Mouse (Mus musculus): ENCODE data around the gene Lrmda. TPM values are rescaled to one million over a fixed set of nuclear protein-coding genes. Genes with fewer than 3 reads are reported as not detected.

Lrmda gene
- polyA plus RNA-seq, 1 experiment: 20.1 TPM

DNA sequence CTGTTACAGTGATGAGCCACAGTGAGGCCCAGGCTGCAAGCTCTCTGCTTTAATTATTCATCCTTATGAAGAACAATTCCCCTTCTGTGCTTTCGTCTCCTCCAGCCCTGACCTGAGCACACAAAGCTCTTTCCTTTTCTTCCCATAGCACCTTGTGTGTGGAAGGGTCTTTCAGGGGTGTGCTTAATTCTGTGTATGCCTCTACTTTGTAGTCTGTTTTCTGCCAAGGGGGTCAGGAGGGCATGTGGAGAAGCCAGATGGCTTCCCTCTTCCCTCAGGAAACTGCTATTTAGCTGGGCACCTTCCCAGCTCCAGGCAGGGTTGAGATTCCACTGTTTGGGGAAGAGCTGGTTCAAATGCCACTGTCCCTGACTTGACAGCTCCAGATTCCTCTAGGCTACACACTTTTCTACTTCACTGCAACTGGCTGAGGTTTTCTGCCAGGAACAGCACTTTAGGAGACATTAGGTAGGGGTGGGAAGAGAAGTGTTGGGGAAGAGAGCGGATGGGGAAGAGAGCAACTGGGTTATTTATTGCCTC, 995.3 kb downstream of the Lrmda start:
- no peak for TF ChIP-seq CTCF (IDR thresholded peaks at IDR 0.05; ENCODE audit: low read depth, low read length)
- TF ChIP-seq POLR2A (IDR thresholded peaks at IDR 0.05; ENCODE audit: borderline replicate concordance, low read depth, low read length): no peak

DNA sequence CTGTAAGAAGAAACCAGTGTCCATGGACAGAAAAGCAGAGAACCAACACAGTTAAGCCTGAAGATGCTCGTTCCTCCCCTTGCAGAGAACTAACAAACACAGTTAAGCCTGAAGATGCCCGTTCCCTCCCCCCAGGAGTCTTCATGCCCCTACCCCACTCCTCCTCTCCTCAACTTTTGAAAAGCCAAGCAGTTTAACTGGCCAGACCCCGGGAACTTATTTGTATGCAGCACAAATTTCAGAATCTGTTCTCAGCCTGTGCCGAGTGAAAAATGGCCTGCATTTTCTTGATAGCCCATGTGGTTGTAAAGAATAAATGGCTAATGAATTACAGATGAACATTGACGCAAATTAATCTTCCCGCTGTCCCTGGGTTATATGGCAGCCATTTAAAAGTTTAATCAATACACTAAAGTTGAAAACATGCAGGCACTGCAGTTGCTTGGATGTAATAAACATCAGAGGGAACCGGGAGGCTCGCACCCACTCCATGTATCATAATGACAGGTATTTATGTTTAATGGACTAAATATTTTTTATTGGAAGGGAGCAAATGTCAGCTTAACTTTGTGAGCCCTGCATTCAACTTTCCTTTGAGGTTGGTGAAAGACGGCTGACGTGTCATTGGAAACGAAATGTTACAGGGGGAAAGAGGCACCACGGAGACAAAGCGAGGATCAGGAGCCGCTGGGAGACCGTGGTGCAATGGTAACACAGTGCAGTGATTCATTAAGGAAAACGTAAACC, 996.0 kb downstream of the Lrmda start:
- Histone ChIP-seq H3K4me1 (ENCODE audit: control insufficient read depth, insufficient read depth, low read length) (no peaks in the 10 kb centered on the region), H3K4me3 (ENCODE audit: insufficient read depth, low read length) (no peak overlapping the region), H3K27ac (ENCODE audit: insufficient read depth, low read depth, low read length) (no peak overlapping the region)
- TF ChIP-seq CTCF (IDR thresholded peaks at IDR 0.05; ENCODE audit: low read depth, low read length): no peak
- TF ChIP-seq POLR2A (IDR thresholded peaks at IDR 0.05; ENCODE audit: borderline replicate concordance, low read depth, low read length): no peak

More for the DNA sequence above, 995.3 kb downstream of the Lrmda start:
- Histone ChIP-seq H3K4me3 (ENCODE audit: insufficient read depth, low read length) (no peak overlapping the region), H3K27ac (ENCODE audit: insufficient read depth, low read depth, low read length) (no peak overlapping the region), H3K4me1 (ENCODE audit: control insufficient read depth, insufficient read depth, low read length) (no peaks in the 10 kb centered on the region)

DNA sequence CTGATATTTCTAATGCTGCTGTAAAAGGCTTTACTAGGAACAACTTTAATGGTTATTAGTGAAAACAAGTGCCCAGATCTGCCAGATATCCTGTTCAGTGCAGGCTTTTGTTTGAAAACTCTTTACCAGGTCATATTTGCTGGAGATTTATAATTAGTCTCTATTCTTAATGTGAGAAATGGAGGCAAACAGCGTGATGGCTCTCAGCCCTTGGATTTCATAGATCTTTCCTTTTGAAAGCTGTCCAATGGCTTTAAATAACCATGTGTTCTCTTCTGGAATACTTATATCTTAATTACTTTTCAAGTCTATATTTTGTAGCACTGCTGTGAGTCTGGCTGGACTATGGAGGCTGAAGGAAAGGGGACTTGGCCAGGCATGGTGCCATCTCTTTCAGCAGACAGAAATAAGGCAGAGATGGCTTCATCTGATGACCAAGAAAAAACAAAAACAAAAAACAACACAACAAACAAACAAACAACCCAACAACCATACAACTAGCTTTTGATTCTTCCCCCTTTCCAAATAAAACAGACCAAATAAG, 996.6 kb downstream of the Lrmda start:
- Histone ChIP-seq H3K4me3 (ENCODE audit: insufficient read depth, low read length) (no peak overlapping the region), H3K4me1 (ENCODE audit: control insufficient read depth, insufficient read depth, low read length) (no peaks in the 10 kb centered on the region), H3K27ac (ENCODE audit: insufficient read depth, low read depth, low read length) (no peak overlapping the region)
- no peak for TF ChIP-seq CTCF (IDR thresholded peaks at IDR 0.05; ENCODE audit: low read depth, low read length)
- no peak for TF ChIP-seq POLR2A (IDR thresholded peaks at IDR 0.05; ENCODE audit: borderline replicate concordance, low read depth, low read length)

DNA sequence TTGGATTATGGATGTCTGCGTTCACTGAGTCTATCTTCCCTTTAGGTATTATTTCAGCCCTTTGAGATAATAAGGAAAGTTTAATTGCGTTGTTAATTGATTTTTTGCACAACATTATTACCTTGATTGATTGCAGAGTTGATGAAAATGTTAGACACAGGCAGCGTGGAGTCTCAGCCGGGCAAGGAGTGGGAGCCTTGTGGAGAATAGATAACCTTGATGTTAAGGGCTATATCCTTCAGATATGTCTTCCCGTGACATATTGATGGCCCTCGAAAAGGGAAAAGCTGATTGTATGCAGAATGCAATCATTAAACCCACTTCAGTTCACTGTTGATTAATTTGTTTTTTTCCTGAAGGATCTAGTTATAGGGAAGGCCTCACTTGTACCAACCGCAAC, 1021.5 kb downstream of the Lrmda start:
- Histone ChIP-seq H3K4me1 (ENCODE audit: control insufficient read depth, insufficient read depth, low read length) (no peaks in the 10 kb centered on the region), H3K27ac (ENCODE audit: insufficient read depth, low read depth, low read length) (no peak overlapping the region), H3K4me3 (ENCODE audit: insufficient read depth, low read length) (no peak overlapping the region)
- TF ChIP-seq CTCF (IDR thresholded peaks at IDR 0.05; ENCODE audit: low read depth, low read length): no peak

DNA sequence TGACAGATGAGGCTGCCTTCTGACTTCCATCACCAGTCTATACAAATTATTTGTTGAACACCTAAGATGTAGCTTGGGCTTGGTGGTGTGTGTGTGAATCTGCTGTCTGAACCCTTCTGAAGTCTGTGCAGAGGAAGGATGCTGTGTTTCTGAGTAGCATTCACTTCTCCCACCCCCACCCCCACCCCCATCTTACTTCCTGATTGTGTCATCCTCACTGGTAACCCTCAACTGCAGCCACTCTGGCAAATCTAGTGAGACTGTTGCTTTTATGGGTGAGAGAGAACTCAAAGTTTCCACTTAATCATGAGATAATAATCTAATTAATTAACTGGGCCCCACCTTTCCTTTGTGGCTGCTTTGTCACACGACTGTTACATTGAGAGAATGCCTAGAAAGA, 1025.8 kb downstream of the Lrmda start:
- Histone ChIP-seq H3K4me3 (ENCODE audit: insufficient read depth, low read length) (no peak overlapping the region), H3K4me1 (ENCODE audit: control insufficient read depth, insufficient read depth, low read length) (no peaks in the 10 kb centered on the region), H3K27ac (ENCODE audit: insufficient read depth, low read depth, low read length) (no peak overlapping the region)
- TF ChIP-seq CTCF (IDR thresholded peaks at IDR 0.05; ENCODE audit: low read depth, low read length) (no peak), POLR2A (IDR thresholded peaks at IDR 0.05; ENCODE audit: borderline replicate concordance, low read depth, low read length) (no peak)

DNA sequence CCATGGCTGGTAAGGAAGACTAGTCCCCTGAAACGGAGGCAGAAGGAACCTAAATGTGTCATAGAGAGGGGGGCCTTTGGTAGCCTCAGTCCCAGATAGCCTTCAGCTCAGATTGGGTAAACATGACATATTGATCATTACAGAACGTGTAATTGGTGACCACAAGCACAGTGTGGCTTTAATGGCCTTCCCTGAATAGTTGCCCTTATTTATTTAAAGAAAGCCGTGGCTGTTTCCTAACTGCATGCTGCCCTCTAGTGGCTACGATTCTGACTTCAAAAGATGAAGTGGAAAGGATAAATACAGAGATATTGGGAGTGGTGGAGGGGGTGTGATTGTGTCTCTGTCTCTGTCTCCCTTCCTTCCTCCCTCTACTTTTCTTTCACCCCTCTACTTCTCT, 1026.8 kb downstream of the Lrmda start:
- Histone ChIP-seq H3K4me3 (ENCODE audit: insufficient read depth, low read length) (no peak overlapping the region), H3K27ac (ENCODE audit: insufficient read depth, low read depth, low read length) (no peak overlapping the region), H3K4me1 (ENCODE audit: control insufficient read depth, insufficient read depth, low read length) (no peaks in the 10 kb centered on the region)
- TF ChIP-seq CTCF (IDR thresholded peaks at IDR 0.05; ENCODE audit: low read depth, low read length) (no peak), POLR2A (IDR thresholded peaks at IDR 0.05; ENCODE audit: borderline replicate concordance, low read depth, low read length) (no peak)

DNA sequence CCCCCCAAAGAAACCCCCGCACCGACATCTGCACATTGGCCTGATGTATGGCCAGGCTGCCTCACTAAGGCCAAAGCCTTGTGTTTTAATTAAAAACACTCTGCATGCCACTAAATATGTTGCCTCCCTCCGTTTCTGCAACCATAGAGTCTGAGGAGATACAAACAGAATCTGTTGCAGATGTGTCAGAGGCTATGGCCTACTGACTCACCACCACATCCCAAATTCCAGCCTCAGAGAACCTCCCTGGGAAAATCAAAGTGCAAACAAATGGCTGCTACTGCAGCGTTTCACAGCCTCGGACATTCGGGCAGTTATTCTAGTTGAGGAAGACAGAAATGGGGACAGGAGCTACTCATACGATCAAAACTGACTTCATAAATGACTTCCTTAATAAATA, 1031.9 kb downstream of the Lrmda start:
- TF ChIP-seq POLR2A (IDR thresholded peaks at IDR 0.05; ENCODE audit: borderline replicate concordance, low read depth, low read length) (no peak), CTCF (IDR thresholded peaks at IDR 0.05; ENCODE audit: low read depth, low read length) (no peak)
- no peak overlapping the region for H3K4me3 ChIP-seq (ENCODE audit: insufficient read depth, low read length)
- no peaks in the 10 kb centered on the region for H3K4me1 ChIP-seq (ENCODE audit: control insufficient read depth, insufficient read depth, low read length)
- no peak overlapping the region for H3K27ac ChIP-seq (ENCODE audit: insufficient read depth, low read depth, low read length)

DNA sequence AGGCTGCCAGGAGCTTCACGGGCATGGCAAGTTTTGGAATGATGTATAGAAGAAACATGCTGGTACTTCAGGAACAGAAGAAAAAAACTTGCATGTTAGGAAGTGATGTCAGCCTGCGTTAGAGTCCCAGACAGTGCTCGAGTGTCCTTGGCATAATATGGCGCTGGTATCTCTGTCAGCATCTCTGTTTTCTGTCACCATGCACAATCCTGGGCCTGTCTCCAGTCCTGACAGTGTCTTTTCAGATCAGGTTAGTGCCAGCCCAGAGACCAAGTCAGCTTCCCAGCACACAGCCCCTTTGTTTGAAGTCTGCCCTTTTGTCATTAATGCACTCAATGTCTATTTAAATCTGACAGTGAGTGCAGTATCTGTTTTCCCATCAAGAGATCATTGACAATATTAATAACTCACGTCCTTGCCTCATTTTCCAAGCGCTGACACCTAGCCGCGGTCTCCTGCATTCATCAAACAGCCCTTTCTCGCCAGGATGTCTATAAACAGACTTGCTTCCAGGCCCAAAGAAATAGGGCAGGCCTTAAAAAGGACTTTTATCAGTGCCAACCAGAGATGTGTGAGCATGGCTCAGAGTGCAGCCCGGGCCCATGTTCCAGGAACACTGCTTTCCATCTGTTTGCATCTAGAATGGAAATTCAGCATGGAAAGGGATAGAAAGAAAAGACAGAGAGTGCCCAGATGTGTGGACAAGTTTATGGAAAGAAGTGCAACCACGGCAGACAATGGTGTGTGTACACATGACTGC, 1033.5 kb downstream of the Lrmda start:
- Histone ChIP-seq H3K27ac (ENCODE audit: insufficient read depth, low read depth, low read length) (no peak overlapping the region), H3K4me1 (ENCODE audit: control insufficient read depth, insufficient read depth, low read length) (no peaks in the 10 kb centered on the region), H3K4me3 (ENCODE audit: insufficient read depth, low read length) (no peak overlapping the region)
- TF ChIP-seq CTCF (IDR thresholded peaks at IDR 0.05; ENCODE audit: low read depth, low read length): no peak
- TF ChIP-seq POLR2A (IDR thresholded peaks at IDR 0.05; ENCODE audit: borderline replicate concordance, low read depth, low read length): no peak

DNA sequence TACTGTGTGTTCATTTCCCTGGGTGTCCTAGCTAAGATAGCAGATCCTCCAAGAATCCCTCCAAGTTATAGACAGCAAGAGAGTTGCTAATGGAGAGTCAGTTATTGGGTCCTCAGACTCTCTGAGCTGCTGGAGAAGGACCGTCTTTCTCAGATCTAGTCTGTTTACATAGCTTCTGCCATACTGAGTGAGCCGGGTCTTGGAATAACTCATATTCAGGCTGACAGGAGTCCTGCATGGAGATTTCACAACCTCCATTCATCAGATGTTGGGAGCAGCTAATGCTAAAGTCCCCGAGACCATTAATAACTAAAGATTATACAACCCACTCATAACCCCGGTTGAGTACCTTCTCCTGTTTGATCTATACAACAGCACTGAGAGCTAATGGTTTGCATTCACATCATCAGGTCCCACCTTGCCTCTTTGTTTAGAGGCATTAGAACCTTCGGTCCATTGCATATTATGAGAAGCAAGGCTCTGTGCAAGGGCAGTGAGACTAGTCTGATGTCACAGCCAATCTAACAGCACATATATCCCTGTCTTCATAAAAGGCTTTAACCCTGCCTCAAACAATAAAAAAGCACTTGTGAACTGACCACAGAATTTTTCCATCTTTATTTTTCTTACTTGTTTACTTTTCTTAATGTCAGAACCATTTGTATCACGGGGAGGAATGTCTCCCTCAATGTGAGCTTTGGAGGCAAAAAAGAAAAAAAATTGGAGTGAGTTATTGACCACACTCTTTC, 1037.9 kb downstream of the Lrmda start:
- H3K4me3 ChIP-seq (ENCODE audit: insufficient read depth, low read length): no peak overlapping the region
- TF ChIP-seq CTCF (IDR thresholded peaks at IDR 0.05; ENCODE audit: low read depth, low read length) (no peak), POLR2A (IDR thresholded peaks at IDR 0.05; ENCODE audit: borderline replicate concordance, low read depth, low read length) (no peak)
- H3K27ac ChIP-seq (ENCODE audit: insufficient read depth, low read depth, low read length): no peak overlapping the region
- H3K4me1 ChIP-seq (ENCODE audit: control insufficient read depth, insufficient read depth, low read length): no peaks in the 10 kb centered on the region
